Mouse (Mus musculus) spleen, adult 18-20 months (tissue): ENCODE measurements around the gene Tab2.

Source experiments
- DNase-seq, 2 experiments: peaks; one replicate each; pipeline ENCODE4 v3.0.0; 2022; ENCODE audit warnings: mixed read lengths in 2 of 2

The Tab2 gene

GRCm38 (mm10) chr10:7956228-7957001 lies at the start of gene Tab2:
TSS of gene Tab2 (minus strand) at chr10:7956230.
- DNase-seq: peak; percentile 84 to 88

GRCm38 (mm10) chr10:7992258-7992919 lies 36.4 kb upstream of the Tab2 start:
- no peak for DNase-seq

DNA sequence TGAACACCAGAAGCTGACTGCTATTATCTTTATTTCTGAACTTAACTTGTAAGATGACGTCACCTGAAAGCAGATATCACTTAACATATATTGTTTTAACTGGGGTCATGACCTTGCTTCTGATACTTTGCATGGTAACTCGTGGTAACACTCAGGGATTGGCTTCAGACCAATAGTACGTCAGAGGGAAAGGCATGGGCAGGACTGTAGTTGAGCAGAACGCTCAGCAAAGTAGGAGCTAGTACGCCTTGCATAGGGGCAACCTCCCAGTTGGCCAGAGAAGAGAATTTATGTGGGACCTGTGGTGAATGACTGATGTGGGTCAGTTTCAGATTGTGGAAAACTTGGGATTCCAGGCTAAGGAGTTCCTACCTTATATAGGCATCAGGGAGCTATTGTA lies 35.6 kb upstream of the Tab2 start:
- DNase-seq: no peak

DNA sequence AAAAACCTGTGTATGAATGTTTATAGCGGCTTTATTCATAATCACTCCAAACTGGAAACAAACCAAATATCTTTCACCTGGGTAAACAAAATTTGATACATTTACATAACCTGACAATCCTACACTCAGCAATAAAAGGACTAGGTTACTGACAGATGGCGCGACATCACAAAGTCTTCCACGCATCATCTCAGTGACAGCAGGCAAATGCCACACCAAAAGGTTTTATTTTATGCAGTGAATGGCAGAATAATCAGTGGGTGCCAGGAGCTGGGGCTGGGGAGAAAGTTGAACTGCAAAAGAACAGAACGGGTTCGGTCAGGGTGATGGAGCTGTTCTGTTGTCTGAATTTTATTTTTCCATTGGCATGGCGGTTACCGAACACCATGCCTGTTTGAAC lies 31.5 kb upstream of the Tab2 start:
- no peak for DNase-seq

DNA sequence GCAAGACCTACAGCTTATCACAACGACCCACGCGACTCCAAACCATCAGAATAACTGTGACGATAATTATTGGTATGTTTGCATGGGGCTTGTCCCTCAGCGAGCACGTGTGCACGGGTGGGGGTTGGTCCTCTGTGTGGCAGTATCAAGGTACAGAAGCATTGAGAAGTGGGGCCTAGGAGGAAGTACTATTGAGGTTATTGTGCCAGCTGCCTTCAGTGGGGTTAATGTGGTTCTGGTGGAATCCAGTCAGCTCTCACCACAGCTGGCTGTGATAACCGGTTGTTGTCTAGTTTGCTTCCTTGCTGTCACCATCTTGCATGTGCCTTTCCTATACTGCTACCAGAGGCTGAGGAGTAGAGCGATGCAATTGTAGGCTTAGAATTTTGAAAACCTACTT lies 20.4 kb upstream of the Tab2 start:
- no peak for DNase-seq

DNA sequence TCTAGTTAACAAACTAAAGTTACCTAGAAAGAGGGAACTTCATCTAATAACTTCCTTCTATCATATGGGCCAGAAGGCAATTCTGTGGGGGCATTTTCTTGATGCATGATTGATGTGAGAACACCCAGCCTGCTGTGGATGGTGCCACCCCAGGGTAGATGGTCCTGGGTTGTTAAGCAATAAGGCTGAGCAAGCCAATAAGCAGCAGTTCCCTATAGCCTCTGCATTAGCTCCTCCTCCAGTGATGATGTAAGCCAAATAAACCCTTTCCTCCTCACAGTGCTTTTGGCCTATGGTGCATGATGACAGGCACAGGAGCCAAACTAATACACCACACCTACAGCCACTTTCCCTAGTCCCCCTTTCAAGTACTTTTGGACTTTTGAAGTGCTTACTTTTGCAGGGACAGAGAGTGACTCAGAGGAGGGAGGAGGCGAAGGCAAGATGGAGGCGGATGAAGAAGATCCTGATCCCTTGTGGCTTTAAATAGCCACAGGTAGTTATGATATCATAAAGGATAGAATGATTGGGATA lies 12.8 kb upstream of the Tab2 start:
- DNase-seq: no peak

GRCm38 (mm10) chr10:7967096-7967495 lies 11.1 kb upstream of the Tab2 start:
- no peak for DNase-seq

- no peak for DNase-seq
Measured at GRCm38 (mm10) chr10:7959073-7959472, 3.0 kb upstream of the Tab2 start.

GRCm38 (mm10) chr10:7955634-7956121 lies 352 bp downstream of the Tab2 start:
- DNase-seq: peak; percentile 57 to 64

DNA sequence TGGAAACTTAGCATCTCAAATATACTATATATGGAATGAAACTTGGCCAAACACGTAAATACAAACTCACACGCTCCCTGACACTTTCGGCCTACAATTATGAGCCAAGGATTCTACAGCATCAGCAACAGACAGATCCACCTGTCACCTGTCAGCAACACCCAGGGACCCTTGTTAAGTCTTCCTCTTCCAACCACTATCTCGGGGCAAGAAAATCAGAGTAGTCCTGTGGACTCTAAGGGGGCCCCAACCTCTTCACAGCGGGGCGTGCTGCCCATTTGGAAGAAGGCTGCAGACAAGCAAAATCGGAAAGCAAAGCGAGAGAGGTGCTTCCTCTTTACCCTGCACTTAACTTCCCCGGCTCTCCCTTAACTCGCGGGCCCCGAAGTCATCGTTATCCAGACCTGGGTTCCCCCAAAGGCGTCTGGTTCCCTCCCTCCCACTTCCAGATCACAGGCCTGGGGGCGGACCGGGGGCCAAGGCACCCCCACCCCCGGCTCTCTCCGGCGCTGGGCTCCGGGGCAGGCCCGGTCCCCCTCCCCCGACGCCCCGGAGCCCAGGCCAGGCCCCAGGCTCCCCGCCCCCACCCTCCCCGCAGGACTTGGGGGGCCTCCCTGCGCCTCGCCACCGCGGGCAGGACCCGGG lies 919 bp downstream of the Tab2 start:
- DNase-seq: peak; percentile 48 to 68

GRCm38 (mm10) chr10:7954627-7954988 lies 1.4 kb downstream of the Tab2 start:
- DNase-seq: no peak

GRCm38 (mm10) chr10:7943006-7943405 lies 13.0 kb downstream of the Tab2 start:
- DNase-seq: no peak

- DNase-seq: no peak
Measured at GRCm38 (mm10) chr10:7936556-7937192, 19.4 kb downstream of the Tab2 start.

DNA sequence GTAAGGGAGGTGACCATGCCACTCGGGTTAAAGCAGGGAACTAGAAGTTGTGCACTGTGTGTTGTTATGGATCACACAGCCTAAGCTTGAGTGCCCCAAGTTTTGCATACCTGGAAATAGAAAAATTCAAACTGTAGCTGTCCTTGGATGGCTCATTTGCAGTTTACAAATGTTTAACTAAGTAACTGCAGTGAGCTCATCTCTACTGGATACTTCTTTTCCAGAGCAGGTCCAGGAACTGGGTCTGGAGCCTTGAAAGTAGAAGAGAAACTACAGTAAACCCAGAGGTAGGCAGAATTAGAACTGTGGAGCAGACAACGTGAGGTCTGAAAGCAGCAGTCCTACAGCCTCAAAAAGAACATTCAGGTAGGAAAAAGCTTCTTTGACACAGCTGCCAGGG lies 23.1 kb downstream of the Tab2 start:
- no peak for DNase-seq

GRCm38 (mm10) chr10:7928996-7929395 lies 27.0 kb downstream of the Tab2 start:
- DNase-seq: no peak

- no peak for DNase-seq
Measured at GRCm38 (mm10) chr10:7925481-7925880, 30.5 kb downstream of the Tab2 start.

DNA sequence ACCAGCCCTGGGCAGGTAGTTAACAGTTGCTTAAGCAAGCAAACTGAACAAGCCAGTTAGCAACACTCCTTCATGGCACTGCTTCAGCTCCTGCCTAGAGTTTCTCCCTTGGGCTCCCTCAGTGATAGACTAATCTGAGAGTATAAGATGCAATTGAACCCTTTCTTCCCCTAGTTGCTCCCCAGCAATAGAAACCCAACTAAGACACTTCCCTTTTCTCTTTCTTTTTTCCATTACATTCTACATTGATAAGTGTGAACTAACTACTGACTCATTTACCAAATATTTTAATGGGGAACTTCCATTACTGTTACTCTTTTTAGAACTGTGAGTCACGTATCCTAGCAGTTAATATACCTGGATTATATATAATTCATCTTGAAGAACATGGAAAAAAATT lies 32.6 kb downstream of the Tab2 start:
- DNase-seq: no peak

- DNase-seq: no peak
Measured at GRCm38 (mm10) chr10:7911268-7911667, 44.8 kb downstream of the Tab2 start.

- DNase-seq: no peak
Measured at GRCm38 (mm10) chr10:7907151-7907550, 48.9 kb downstream of the Tab2 start.

DNA sequence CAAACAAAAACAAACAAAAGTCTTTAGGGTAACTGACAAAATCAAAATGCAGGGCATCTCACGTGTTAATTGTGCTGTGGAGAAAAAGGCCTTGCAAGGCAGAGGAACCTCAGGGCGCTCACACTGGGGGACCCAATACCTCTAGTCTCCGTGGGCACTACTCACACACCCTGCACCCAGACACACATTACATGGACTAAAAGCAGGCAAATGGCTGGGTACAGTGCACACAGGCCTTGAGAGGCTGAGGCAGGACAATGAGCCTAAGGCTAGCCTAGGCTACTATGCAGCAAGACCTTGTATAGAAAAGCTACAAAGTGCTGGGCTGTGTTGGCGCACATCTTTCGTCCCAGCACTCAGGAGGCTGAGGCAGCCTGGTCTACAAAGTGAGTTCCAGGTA lies 51.9 kb downstream of the Tab2 start:
- no peak for DNase-seq

- DNase-seq: no peak
Measured at GRCm38 (mm10) chr10:7900719-7901627, 55.1 kb downstream of the Tab2 start.

DNA sequence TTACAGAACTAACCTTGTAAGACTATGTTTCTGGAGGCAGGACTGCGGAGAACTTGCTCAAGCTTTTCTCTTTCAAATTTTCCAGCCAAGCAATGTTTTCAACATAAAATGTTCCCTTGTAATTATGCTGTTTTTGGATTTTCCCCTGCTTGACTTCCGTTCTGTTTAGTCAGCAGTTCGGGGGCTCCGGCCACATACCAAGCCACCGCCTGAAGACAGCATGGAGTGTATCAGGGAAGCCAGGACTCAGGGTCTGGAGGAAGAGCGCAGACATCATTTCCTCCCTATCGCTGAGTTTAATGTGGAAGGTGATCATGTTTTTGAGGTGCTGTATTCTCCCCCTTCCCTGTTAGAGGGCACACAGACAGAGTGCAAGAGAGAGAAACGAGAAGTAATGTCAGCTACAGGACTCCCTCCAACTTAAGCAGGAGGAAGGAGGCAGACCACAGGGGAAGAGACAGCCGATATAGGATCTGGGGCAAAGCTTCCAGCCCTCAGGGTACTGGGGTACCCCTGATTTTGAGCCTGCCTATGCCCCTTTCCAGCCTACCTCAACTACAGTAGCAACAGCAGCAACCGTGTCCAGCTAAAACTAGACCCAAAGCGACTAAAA lies 67.7 kb downstream of the Tab2 start:
- DNase-seq: no peak
